Mouse (Mus musculus): Measurements from ENCODE around the gene Abcf3. TPM values are rescaled to one million over a fixed set of nuclear protein-coding genes. Genes with fewer than 3 reads are reported as not detected.

Gene Abcf3
- polyA plus RNA-seq, 1 experiment from 2014 or later, result 79.4 TPM

DNA sequence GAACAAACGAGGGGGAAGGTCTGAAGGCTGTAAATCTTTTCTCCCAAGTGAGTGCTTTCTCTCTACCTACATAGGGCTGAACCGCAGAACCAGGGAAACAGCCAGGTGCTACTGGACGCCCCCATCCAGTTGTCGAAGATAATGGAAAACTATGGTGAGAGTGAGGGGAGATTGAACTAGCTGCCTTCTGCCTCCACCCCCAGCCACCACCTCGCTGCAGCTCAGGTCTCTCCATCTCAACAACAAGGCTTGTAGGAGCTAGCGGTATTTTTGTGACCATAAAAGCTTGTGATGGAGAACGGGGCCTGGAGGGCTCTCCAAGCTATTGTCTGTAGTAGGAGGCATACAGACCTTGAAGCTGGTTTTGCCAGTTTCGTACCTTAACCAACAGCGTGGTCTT is 784 bp downstream of the Abcf3 start:
- no peak for ATAC-seq
- H3K9me3 ChIP-seq, result no peaks in the 10 kb centered on the region
- 54% methylated on average over 9 of the region's 9 CpGs for WGBS
- H3K4me3 ChIP-seq (replicated peaks), result peak overlapping the region; percentile 77
- no peak overlapping the region for H3K27ac ChIP-seq
- peaks cover 58% of the 10 kb centered on the region for H3K36me3 ChIP-seq
- H3K9ac ChIP-seq (replicated peaks), result peak overlapping the region; percentile 79
- peak overlapping the region; percentile 80 for H3K4me2 ChIP-seq (replicated peaks)
- H3K4me1 ChIP-seq (replicated peaks), result peaks cover 18% of the 10 kb centered on the region
- no peaks in the 10 kb centered on the region for H3K27me3 ChIP-seq

DNA sequence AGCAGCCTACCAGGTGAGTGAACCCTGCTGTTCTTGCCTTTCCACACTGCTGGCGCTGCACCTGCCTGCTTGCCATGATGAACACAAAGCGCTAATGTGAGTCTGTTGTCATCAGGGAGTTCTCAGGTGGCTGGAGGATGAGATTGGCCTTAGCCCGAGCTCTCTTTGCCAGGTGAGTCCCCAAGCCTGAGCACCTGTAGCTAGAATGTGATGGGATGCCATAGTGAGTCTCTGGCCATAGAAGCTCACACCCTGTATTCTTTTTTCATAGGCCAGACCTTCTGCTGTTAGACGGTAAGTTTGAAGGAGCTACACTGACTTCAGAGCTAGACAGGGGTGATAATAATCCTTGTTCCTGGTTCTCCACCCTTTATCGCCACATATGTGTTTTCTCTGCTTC is 3.3 kb downstream of the Abcf3 start:
- Histone ChIP-seq H3K27ac (no peak overlapping the region), H3K4me1 (replicated peaks) (peaks cover 18% of the 10 kb centered on the region), H3K27me3 (no peaks in the 10 kb centered on the region), H3K9me3 (no peaks in the 10 kb centered on the region), H3K9ac (replicated peaks) (no peak overlapping the region), H3K4me2 (replicated peaks) (no peak overlapping the region), H3K4me3 (replicated peaks) (no peak overlapping the region), H3K36me3 (peaks cover 53% of the 10 kb centered on the region)
- WGBS, result 93% methylated on average over 5 of the region's 5 CpGs
- ATAC-seq, result no peak

DNA sequence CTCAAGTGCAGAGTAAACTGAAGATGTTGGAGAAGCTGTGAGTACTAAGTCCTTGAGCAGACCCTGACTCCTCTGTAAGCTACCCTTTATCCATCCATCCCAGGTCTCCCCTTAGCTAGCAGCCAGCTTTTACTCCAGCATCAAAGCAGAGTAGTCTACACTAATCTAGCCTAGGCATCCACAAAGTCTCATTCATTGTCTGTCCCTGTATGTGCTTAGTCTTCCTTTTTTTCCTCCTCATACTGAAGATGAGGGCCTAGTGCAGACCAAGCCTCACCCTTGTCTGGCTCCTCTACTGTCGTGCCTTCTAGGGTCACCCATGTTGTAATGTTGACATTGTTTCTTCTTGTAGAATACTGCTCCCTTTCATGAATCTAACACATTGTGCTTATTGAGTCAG is 4.2 kb downstream of the Abcf3 start:
- no peaks in the 10 kb centered on the region for H3K27me3 ChIP-seq
- peaks cover 16% of the 10 kb centered on the region for H3K4me1 ChIP-seq (replicated peaks)
- no peaks in the 10 kb centered on the region for H3K9me3 ChIP-seq
- WGBS, result 94% methylated on average over 1 of the region's 1 CpGs
- H3K9ac ChIP-seq (replicated peaks), result no peak overlapping the region
- H3K4me2 ChIP-seq (replicated peaks), result no peak overlapping the region
- no peak overlapping the region for H3K4me3 ChIP-seq (replicated peaks)
- ATAC-seq, result no peak
- no peak overlapping the region for H3K27ac ChIP-seq
- peaks cover 60% of the 10 kb centered on the region for H3K36me3 ChIP-seq

DNA sequence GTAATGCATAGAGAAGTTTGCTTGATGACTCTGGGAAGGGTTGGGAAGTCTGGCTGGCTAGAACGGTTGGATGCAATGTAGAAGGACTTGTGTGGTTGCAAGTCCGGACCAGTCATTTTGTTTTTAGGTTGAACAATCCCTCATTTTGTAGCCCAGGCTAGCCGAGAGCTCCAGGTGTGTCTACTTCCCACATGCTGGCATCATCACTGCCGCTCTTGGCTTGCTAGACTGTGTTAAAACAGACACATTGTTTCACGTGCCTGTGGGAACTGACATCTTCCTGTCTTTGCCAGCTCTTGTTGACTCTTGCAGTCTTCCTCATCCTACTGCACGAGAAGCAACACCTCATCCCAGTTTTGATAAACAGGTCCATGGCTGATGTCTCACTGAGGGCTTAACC is 6.6 kb downstream of the Abcf3 start:
- Histone ChIP-seq H3K36me3 (peaks cover 83% of the 10 kb centered on the region), H3K9ac (replicated peaks) (no peak overlapping the region), H3K4me3 (replicated peaks) (no peak overlapping the region), H3K4me1 (replicated peaks) (peaks cover under 1% of the 10 kb centered on the region; the same call in 1 of the 2 replicates), H3K27ac (no peak overlapping the region), H3K9me3 (no peaks in the 10 kb centered on the region), H3K4me2 (replicated peaks) (no peak overlapping the region), H3K27me3 (no peaks in the 10 kb centered on the region)
- 89% methylated on average over 6 of the region's 6 CpGs for WGBS
- ATAC-seq, result no peak

DNA sequence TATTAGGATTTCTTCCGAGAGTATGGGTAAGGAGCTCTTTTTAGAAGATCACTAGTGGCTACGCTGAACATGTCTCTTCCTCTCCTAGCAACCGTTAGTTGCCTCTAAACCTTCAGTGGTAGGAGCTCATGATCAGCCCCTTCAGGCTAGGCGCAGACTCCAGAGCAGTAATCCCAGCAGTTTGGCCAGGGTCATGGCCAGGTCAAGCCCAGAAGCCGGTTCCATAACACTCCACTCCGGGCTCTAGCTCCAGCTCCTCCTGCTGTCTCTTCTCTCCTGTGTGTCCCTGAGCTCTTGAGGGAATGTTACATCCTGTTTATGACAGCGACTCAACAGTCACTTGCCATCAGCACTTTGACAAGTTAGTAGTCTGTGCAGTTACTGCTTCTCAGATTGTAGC is 9.0 kb downstream of the Abcf3 start:
- WGBS, result 87% methylated on average over 7 of the region's 7 CpGs
- Histone ChIP-seq H3K4me1 (replicated peaks) (no peaks in the 10 kb centered on the region), H3K27ac (no peak overlapping the region), H3K27me3 (no peaks in the 10 kb centered on the region), H3K9ac (replicated peaks) (no peak overlapping the region), H3K9me3 (no peaks in the 10 kb centered on the region), H3K36me3 (peaks cover 86% of the 10 kb centered on the region), H3K4me3 (replicated peaks) (no peak overlapping the region), H3K4me2 (replicated peaks) (no peak overlapping the region)
- ATAC-seq, result no peak

DNA sequence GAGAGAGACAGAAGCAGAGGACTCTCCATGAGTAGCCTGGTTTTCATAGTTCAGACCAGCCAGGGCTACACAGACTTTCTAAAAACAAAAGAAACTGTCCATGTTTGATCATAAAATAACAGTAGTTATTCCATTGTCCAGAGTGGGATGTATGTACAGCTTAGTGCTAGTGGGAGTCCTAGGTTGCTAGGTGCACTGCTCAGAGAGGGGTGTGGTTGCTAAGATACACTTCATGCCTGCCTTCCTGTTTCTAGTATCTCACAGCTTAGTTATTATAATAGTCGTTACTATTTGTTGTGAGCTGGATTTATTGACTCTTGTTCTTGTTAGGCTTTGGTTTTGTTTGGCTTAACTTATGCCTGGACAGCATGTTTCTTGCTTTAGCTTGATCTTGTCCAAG is 16.7 kb downstream of the Abcf3 start:
- WGBS, result 44% methylated on average over 1 of the region's 1 CpGs
- ATAC-seq, result no peak
- Histone ChIP-seq H3K4me1 (replicated peaks) (no peaks in the 10 kb centered on the region), H3K9me3 (no peaks in the 10 kb centered on the region), H3K36me3 (peaks cover 32% of the 10 kb centered on the region), H3K9ac (replicated peaks) (no peak overlapping the region), H3K27ac (no peak overlapping the region), H3K27me3 (no peaks in the 10 kb centered on the region), H3K4me2 (replicated peaks) (no peak overlapping the region), H3K4me3 (replicated peaks) (no peak overlapping the region)

DNA sequence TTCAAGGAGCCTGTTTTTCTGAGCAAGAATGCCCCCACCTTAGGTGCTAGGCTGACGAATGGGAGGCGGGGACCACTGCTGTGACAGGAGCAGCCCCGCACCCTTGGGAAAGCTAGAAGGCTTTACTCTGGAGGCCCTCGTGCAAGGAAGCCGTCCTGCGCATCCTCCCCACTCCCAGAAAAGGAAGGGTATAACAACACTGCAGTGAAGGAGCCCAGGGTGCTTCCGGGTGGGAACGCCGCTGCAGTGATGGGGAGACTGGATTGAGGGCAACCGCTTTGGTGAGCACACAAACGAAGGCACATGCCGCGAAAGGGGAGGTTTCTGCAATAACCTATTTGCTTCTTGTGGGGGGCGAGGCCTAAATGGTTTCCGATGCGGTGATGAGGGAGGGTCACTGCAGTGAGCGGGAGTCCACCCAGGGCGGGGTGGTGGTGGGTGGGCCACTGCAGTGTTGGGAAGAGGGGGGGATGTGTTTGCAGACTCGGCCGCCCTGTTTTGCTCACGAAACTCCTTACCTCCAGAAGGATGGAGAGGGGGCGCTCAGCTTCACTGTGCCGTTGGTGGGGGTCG is 41.1 kb downstream of the Abcf3 start, which contains the start of gene Vwa5b2:
Vwa5b2 (plus strand) TSS at position 106 of the 573 bp plus-strand sequence.
- H3K36me3 ChIP-seq, result no peaks in the 10 kb centered on the region
- ATAC-seq, result peak; percentile 84
- H3K27me3 ChIP-seq, result peaks cover 58% of the 10 kb centered on the region
- 0 out of 2 replicates have a peak within 1 kb of the TSS, but pooled peaks have one; percentile 42 for H3K27ac ChIP-seq
- peak within 1 kb of the TSS; percentile 61 for H3K4me3 ChIP-seq (replicated peaks)
- under 1% methylated on average over 24 of the region's 24 CpGs for WGBS
- H3K9me3 ChIP-seq, result no peaks in the 10 kb centered on the region
- H3K4me2 ChIP-seq (replicated peaks), result peak within 1 kb of the TSS; percentile 91
- H3K9ac ChIP-seq (replicated peaks), result peak within 1 kb of the TSS; percentile 73
- H3K4me1 ChIP-seq (replicated peaks), result peaks cover 23% of the 10 kb centered on the region

DNA sequence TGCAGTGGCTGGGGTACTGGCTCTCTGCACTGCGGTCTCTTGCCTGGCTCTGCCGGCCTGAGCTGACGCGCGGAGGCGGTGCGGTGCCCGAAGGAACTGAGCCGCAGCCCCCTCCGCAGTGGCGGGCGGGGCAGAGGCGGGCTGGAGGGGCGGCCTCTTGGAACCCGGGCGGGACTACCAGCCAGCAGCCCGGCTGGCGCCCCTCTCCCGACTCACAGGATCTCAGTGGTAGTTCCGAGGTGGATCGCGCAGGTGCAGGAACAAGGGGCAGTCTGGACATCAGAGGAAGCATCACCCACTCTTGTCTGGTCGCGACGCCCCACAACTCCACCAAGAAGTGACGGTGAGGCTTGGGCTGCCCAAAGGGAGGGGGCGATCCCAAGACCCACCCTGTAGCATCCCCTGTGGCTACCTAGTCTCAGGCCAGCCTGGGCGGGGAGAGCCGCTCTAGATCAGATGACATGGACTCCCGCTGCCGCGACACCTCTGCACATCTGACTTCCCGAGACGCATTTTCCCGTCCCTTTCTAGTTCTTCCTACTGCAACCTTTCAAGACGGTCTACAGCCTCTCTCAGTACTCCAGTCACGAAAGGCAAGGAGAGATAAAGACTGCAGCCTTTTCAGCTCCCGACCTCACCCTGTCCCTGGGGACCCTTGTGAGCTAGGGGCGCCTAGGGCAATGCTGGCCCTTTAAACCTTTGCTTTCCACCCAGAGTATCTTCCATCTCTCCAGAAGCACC is 41.7 kb downstream of the Abcf3 start:
- under 1% methylated on average over 39 of the region's 39 CpGs for WGBS
- ATAC-seq, result peak; percentile 89
- H3K27me3 ChIP-seq, result peaks cover 58% of the 10 kb centered on the region

DNA sequence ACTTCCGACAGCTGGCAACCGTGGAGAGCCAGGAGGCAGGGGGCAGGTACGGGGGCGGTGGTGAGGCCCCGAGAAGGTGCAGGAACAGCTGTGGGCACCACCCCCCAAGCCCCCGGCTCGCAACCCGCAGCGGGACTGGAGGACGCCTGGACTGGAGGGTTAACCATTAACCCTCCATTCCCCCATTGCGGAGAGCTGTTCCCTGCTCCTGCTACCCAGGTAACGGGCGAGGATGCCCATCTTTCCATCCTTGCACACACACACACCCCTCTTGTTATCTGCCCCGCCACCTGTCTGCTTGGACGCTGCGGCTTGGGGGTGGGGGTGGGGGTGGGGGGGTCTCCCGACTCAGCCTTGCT is 42.3 kb downstream of the Abcf3 start:
- H3K9me3 ChIP-seq, result no peaks in the 10 kb centered on the region
- under 1% methylated on average over 17 of the region's 17 CpGs for WGBS
- H3K36me3 ChIP-seq, result no peaks in the 10 kb centered on the region
- peaks cover 23% of the 10 kb centered on the region for H3K4me1 ChIP-seq (replicated peaks)
- H3K4me2 ChIP-seq (replicated peaks), result peak overlapping the region; percentile 91
- ATAC-seq, result no peak; the same call in 1 of the 2 replicates
- H3K27ac ChIP-seq, result no peak overlapping the region
- H3K9ac ChIP-seq (replicated peaks), result peak overlapping the region; percentile 73
- peak overlapping the region; percentile 61 for H3K4me3 ChIP-seq (replicated peaks)
- peaks cover 64% of the 10 kb centered on the region for H3K27me3 ChIP-seq

More for the DNA sequence above, 41.7 kb downstream of the Abcf3 start:
- Histone ChIP-seq H3K9ac (replicated peaks) (peak overlapping the region; percentile 73), H3K9me3 (no peaks in the 10 kb centered on the region), H3K4me1 (replicated peaks) (peaks cover 23% of the 10 kb centered on the region), H3K4me2 (replicated peaks) (peak overlapping the region; percentile 91), H3K27ac (0 out of 2 replicates have a peak overlapping the region, but pooled peaks have one; percentile 42), H3K4me3 (replicated peaks) (peak overlapping the region; percentile 61), H3K36me3 (no peaks in the 10 kb centered on the region)

DNA sequence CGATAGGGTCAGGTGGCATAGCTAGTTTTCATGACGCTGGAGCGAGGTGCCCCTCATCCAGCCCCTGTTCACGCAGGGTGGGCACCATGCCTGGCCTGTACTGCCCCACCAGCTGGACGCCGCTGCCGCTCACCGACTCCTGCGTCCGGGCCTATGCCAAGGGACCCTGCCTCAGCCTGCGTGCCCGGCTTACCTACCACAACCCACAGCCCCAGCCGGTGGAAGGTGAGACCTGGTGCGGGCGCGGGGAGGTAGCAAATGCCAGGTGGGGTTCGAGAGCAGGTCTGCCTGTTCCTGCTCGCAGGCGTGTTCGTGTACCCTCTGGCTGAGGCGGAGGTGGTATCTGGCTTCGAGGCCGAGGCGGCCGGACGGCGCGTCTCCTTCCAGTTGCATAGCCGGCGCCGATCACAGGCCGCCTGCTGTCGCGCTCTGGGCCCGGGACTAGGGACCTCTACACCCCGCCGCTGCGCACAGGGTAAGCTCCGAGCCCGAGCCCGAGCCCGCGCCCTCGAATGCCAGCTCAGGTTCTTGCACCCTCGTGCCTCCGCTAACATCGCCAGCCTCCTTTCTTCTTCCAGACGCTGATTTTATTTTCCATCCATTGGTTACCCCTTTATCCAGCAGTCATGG is 42.8 kb downstream of the Abcf3 start:
- Histone ChIP-seq H3K4me3 (replicated peaks) (peak overlapping the region; percentile 61), H3K9me3 (no peaks in the 10 kb centered on the region), H3K27ac (no peak overlapping the region), H3K36me3 (no peaks in the 10 kb centered on the region), H3K27me3 (peaks cover 64% of the 10 kb centered on the region), H3K4me2 (replicated peaks) (peak overlapping the region; percentile 91), H3K4me1 (replicated peaks) (peaks cover 23% of the 10 kb centered on the region), H3K9ac (replicated peaks) (peak overlapping the region; percentile 73)
- WGBS, result 3% methylated on average over 48 of the region's 48 CpGs
- peak; percentile 10; the same call in 1 of the 2 replicates for ATAC-seq

DNA sequence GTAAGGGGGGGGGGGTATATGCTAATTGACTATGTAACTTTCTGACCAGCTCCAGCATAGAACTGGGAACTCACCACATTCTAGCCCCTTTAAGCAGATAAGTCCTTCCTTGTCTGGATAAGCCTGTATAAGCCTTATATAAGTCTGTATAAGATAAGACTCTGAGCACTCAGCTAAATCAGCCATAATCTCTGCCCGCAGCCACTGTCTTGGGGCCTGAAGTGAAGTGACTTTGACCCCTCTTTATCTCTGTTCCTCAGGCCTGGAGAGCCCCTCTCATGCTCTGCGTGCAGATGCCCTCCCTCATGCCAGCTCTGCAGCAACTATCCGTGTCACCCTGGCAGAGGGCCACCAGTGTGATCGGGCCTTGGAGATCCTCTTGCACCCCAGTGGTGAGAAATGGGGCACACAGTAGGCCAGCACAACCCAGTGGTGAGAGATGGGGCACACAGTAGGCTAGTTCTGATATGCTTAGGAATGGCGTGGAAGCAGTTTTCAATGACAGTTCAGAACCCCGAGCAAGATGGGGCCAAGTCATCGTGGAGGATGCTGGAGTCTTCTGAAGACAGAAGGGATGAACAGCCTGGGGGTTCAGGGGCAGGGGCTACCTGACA is 46.8 kb downstream of the Abcf3 start:
- Histone ChIP-seq H3K4me2 (replicated peaks) (no peak overlapping the region), H3K27ac (no peak overlapping the region), H3K9me3 (no peaks in the 10 kb centered on the region), H3K4me3 (replicated peaks) (no peak overlapping the region), H3K4me1 (replicated peaks) (peaks cover 14% of the 10 kb centered on the region), H3K27me3 (peaks cover 51% of the 10 kb centered on the region), H3K9ac (replicated peaks) (no peak overlapping the region), H3K36me3 (no peaks in the 10 kb centered on the region)
- 82% methylated on average over 7 of the region's 7 CpGs for WGBS
- no peak for ATAC-seq

DNA sequence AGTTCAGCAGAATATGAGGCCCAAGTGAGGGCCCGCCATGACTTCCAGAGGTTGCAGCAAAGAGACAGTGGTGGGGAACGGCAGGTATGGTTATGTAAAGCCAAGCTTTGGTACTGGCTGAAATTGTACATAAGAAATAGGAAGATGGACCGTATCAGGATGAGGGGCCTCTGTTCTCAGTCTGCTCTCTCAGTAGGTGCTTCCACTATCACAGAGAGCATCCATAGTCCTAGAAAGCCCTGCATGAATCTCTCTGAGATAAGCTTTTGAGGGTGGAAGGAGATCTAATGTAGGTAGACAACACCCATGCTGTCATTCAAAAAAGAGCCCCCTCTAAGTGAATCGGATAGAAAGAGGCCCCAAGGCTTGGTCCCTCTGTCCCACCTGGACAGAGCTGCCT is 47.4 kb downstream of the Abcf3 start:
- H3K27ac ChIP-seq, result no peak overlapping the region
- H3K9me3 ChIP-seq, result no peaks in the 10 kb centered on the region
- H3K27me3 ChIP-seq, result peaks cover 46% of the 10 kb centered on the region
- H3K9ac ChIP-seq (replicated peaks), result no peak overlapping the region
- ATAC-seq, result no peak
- no peak overlapping the region for H3K4me2 ChIP-seq (replicated peaks)
- no peak overlapping the region for H3K4me3 ChIP-seq (replicated peaks)
- peaks cover 8% of the 10 kb centered on the region for H3K4me1 ChIP-seq (replicated peaks)
- 94% methylated on average over 4 of the region's 4 CpGs for WGBS
- no peaks in the 10 kb centered on the region for H3K36me3 ChIP-seq

All from midbrain, embryonic 13.5 days (tissue).